Mouse (Mus musculus) liver, embryonic 14.5 days (tissue): ENCODE results near the gene Socs1. TPM values are rescaled to one million over a fixed set of nuclear protein-coding genes. Genes with fewer than 3 reads are reported as not detected.

Source experiments
- ATAC-seq: fragments of 200-750 bp; cut with Nextera tagmentation; 2 replicates; pipeline ENCODE4 v1.8.0; 2017; ENCODE audit warnings: moderate number of reproducible peaks, mild to moderate bottlenecking, moderate library complexity; ENCODE audit not compliant: insufficient read depth
- DNase-seq, 3 experiments: peaks; one replicate each; pipeline ENCODE4 v3.0.0-alpha.2; 2012 to 2013; ENCODE audit warnings: low read depth in 3 of 3, low spot score in 3 of 3
- H3K27ac ChIP-seq: fragments of 300-500 bp; sonication (generic); 2 replicates; pipeline ENCODE4 v1.5.1; 2014; ENCODE audit warnings: moderate library complexity, mild to moderate bottlenecking, control low read depth, inconsistent platforms
- H3K27me3 ChIP-seq: fragments of 300-500 bp; sonication (generic); 2 replicates; pipeline ENCODE4 v1.6.1; 2014; ENCODE audit warnings: mild to moderate bottlenecking, low read length, moderate library complexity; ENCODE audit not compliant: control insufficient read depth, insufficient read depth
- H3K36me3 ChIP-seq: fragments of 300-500 bp; sonication (generic); replicated peaks from 2 replicates; pipeline ENCODE4 v1.6.1; 2014; ENCODE audit warnings: low read depth; ENCODE audit not compliant: control insufficient read depth, insufficient read depth
- H3K4me1 ChIP-seq, 2 experiments: fragments of 200-500 bp in 1 of 2; fragments of 300-500 bp in 1 of 2; sonication (generic) in 1 of 2; replicated peaks; 2 replicates each; pipeline ENCODE4 v1.6.1; 2012 to 2014; ENCODE audit warnings: antibody characterized with exemption in 1 of 2, inconsistent platforms in 1 of 2, low read length in 1 of 2; ENCODE audit not compliant: control insufficient read depth in 2 of 2, insufficient read depth in 2 of 2
- H3K4me2 ChIP-seq: fragments of 300-500 bp; sonication (generic); 2 replicates; pipeline ENCODE4 v1.6.1; 2014; ENCODE audit warnings: low read depth, mild to moderate bottlenecking, control low read depth, moderate library complexity
- H3K4me3 ChIP-seq, 2 experiments: fragments of 200-500 bp in 1 of 2; fragments of 300-500 bp in 1 of 2; sonication (generic) in 1 of 2; 2 replicates each; pipeline ENCODE4 v1.5.1; 2012 to 2014; ENCODE audit warnings: low read depth in 2 of 2, low read length in 2 of 2, mild to moderate bottlenecking in 2 of 2, control low read depth in 1 of 2, inconsistent platforms in 1 of 2, moderate library complexity in 1 of 2; ENCODE audit not compliant: insufficient read depth in 1 of 2
- H3K9ac ChIP-seq: fragments of 300-500 bp; sonication (generic); replicated peaks from 2 replicates; pipeline ENCODE4 v1.6.1; 2014; ENCODE audit warnings: mild to moderate bottlenecking, control low read depth, moderate library complexity
- H3K9me3 ChIP-seq: fragments of 300-500 bp; sonication (generic); 2 replicates; pipeline ENCODE4 v1.6.1; 2016; ENCODE audit warnings: low read length, mixed read lengths; ENCODE audit not compliant: control insufficient read depth
- CTCF ChIP-seq: IDR thresholded peaks from 2 replicates; pipeline ENCODE4 v1.5.1; 2016; ENCODE audit warnings: antibody characterized with exemption, low read depth, control low read depth
- EP300 ChIP-seq: IDR thresholded peaks from 2 replicates; pipeline ENCODE4 v1.6.1; 2016; ENCODE audit warnings: antibody characterized with exemption, low read depth
- WGBS: fragments of 180-500 bp; shearing (Covaris S2); extraction: QIAGEN DNeasy Blood & Tissue Kit; methylation state at CpG from one replicate; pipeline ENCODE4 v1.1.7; 2014; ENCODE audit not compliant: insufficient replicate concordance; 5-methylcytosine and 5-hydroxymethylcytosine counted together
- polyA plus RNA-seq, 2 experiments: library from polyadenylated mRNA; depleted of rRNA in 1 of 2; stranded (reverse) in 1 of 2; unstranded in 1 of 2; fragments of >200 nt; fragmentation: Nextera tagmentation in 1 of 2; extraction: Ambion mirVana in 1 of 2; gene quantifications; 2 replicates each; pipeline versions ENCODE4 v1.2.1 to v1.2.3; 2012 to 2014

The Socs1 gene
- polyA plus RNA-seq, 2 experiments: 0.36 TPM

- WGBS: 52% methylated on average over 5 of the region's 5 CpGs
These were observed 7.7 kb downstream of the Socs1 start for GRCm38 (mm10) chr16:10777579-10778160.

GRCm38 (mm10) chr16:10776322-10776721, 9.0 kb downstream of the Socs1 start:
- H3K27ac ChIP-seq: no peak overlapping the region

More at GRCm38 (mm10) chr16:10777579-10778160, 7.7 kb downstream of the Socs1 start:
- ATAC-seq (no peak), DNase-seq (no peak)
- Histone ChIP-seq H3K9me3 (no peaks in the 10 kb centered on the region), H3K9ac (no peak overlapping the region), H3K36me3 (no peaks in the 10 kb centered on the region), H3K4me2 (no peak overlapping the region), H3K27me3 (peaks cover 3% of the 10 kb centered on the region), H3K4me1 (peaks cover 0 to 6% of the 10 kb centered on the region in 2 experiments; a peak in 1 of 4 replicates), H3K4me3 (no peak overlapping the region), H3K27ac (no peak overlapping the region)
- TF ChIP-seq CTCF: no peak
- no peak for TF ChIP-seq EP300

GRCm38 (mm10) chr16:10774726-10775125, 10.6 kb downstream of the Socs1 start:
- peaks cover 0 to 15% of the 10 kb centered on the region in 2 experiments; a peak in 2 of 4 replicates for H3K4me1 ChIP-seq
- ATAC-seq: no peak
- H3K27me3 ChIP-seq: no peaks in the 10 kb centered on the region
- no peak for DNase-seq
- H3K36me3 ChIP-seq: no peaks in the 10 kb centered on the region
- H3K4me3 ChIP-seq: no peak overlapping the region
- H3K4me2 ChIP-seq: no peak overlapping the region
- no peaks in the 10 kb centered on the region for H3K9me3 ChIP-seq
- 22% methylated on average over 4 of the region's 4 CpGs for WGBS
- no peak overlapping the region for H3K27ac ChIP-seq
- TF ChIP-seq EP300 (no peak), CTCF (no peak)
- no peak overlapping the region for H3K9ac ChIP-seq

More at GRCm38 (mm10) chr16:10776322-10776721, 9.0 kb downstream of the Socs1 start:
- no peaks in the 10 kb centered on the region for H3K36me3 ChIP-seq
- H3K9me3 ChIP-seq: no peaks in the 10 kb centered on the region
- DNase-seq (no peak), ATAC-seq (no peak)
- WGBS: 45% methylated on average over 7 of the region's 7 CpGs
- H3K4me3 ChIP-seq: no peak overlapping the region
- no peaks in the 10 kb centered on the region for H3K27me3 ChIP-seq
- no peak overlapping the region for H3K9ac ChIP-seq
- H3K4me1 ChIP-seq: peaks cover 0 to 15% of the 10 kb centered on the region in 2 experiments; a peak in 2 of 4 replicates
- H3K4me2 ChIP-seq: no peak overlapping the region
- TF ChIP-seq CTCF: no peak
- no peak for TF ChIP-seq EP300

GRCm38 (mm10) chr16:10773543-10773942, 11.8 kb downstream of the Socs1 start:
- H3K27me3 ChIP-seq: no peaks in the 10 kb centered on the region
- TF ChIP-seq EP300: no peak
- TF ChIP-seq CTCF: no peak
- no peak overlapping the region for H3K9ac ChIP-seq
- H3K4me2 ChIP-seq: no peak overlapping the region
- no peak overlapping the region for H3K4me3 ChIP-seq
- no peaks in the 10 kb centered on the region for H3K9me3 ChIP-seq
- no peak for ATAC-seq
- DNase-seq: no peak
- H3K27ac ChIP-seq: no peak overlapping the region
- WGBS: 78% methylated on average over 8 of the region's 8 CpGs
- H3K4me1 ChIP-seq: peaks cover 0 to 17% of the 10 kb centered on the region in 2 experiments; a peak in 2 of 4 replicates
- no peaks in the 10 kb centered on the region for H3K36me3 ChIP-seq

- Histone ChIP-seq H3K4me1 (peaks cover 0 to 14% of the 10 kb centered on the region in 2 experiments; a peak in 2 of 4 replicates), H3K9ac (no peak overlapping the region), H3K4me2 (no peak overlapping the region), H3K27me3 (no peaks in the 10 kb centered on the region), H3K36me3 (no peaks in the 10 kb centered on the region), H3K27ac (no peak overlapping the region), H3K9me3 (no peaks in the 10 kb centered on the region), H3K4me3 (no peak overlapping the region)
- no peak for TF ChIP-seq EP300
- no peak for TF ChIP-seq CTCF
- ATAC-seq (peak; percentile 50; the same call in 1 of the 2 replicates), DNase-seq (peak in 1 of 3 experiments; percentile 40)
- WGBS: 31% methylated on average over 19 of the region's 19 CpGs
These were observed 13.4 kb downstream of the Socs1 start for GRCm38 (mm10) chr16:10771769-10772510.
